Mouse (Mus musculus): ENCODE data around the gene Fam129b.
A peak's percentile ranks its signal among the peaks of the same experiment; 100 is the strongest.

DNA sequence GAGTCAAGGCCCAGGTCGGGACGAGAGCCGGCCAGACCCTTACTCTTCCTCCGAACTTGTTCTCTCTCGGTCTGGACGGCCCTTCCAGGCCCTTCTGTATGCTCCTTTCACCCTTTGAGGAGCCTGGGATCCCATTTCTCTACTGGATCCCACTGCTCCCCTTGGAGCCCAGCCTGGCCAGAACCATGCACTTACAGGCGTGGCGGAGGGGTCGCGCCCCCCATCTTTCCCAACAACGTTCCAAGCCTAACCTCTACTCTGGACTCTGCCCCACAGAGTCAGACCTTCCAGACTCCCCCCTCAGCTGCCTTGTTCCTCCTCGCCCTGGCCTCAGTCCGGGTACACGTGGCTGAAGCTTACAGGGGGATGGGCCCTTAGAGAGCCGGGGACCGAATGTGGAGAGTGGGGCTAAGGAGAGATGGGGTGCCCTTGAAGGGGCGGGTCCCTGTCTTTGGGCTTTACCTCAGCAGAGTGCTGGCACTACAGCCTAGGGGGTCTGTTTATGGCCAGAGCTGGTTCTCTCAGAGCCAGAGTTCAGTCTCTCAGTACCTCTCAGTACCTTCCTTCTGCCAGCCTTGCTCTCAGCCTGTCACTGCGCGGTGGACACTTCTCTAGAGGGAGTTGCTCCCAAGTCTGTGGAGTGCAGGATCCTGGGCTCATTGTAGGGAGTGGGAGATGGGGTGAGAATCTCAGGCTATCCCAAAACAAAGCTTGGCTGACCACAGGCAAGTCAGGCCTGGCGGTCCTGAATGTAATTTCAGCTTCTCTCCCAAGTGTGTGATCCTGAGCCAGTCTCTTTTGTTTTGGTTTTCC lies 782 bp downstream of the Fam129b start:
- TF ChIP-seq POLR2A (IDR thresholded peaks at IDR 0.05; ENCODE audit: control insufficient read depth in 1 of 2, insufficient read depth in 1 of 2, low read depth in 1 of 2, low read length in 2 of 2, poor library complexity in 1 of 2) = no peak
- no peak for TF ChIP-seq EP300 (IDR thresholded peaks at IDR 0.05; ENCODE audit: low read depth in 1 of 2, low read length in 2 of 2)
- TF ChIP-seq MAX (IDR thresholded peaks at IDR 0.05; ENCODE audit: low read length) = peak; percentile 54; the same call in 1 of the 2 replicates
- no peak for TF ChIP-seq CTCF (IDR thresholded peaks at IDR 0.05 in 2 of 3, conservative IDR thresholded peaks at IDR 0.05 in 1 of 3; ENCODE audit: control insufficient read depth in 1 of 3, insufficient read depth in 1 of 3, low read depth in 2 of 3, low read length in 3 of 3, poor library complexity in 1 of 3, severe bottlenecking in 1 of 3)
- TF ChIP-seq E2F4 (IDR thresholded peaks at IDR 0.05; ENCODE audit: borderline replicate concordance, low read depth, low read length) = no peak
- TF ChIP-seq ZKSCAN1 (IDR thresholded peaks at IDR 0.05; ENCODE audit: low read depth, low read length) = no peak
- TF ChIP-seq BHLHE40 (IDR thresholded peaks at IDR 0.05; ENCODE audit: borderline replicate concordance, low read depth, low read length) = no peak
- TF ChIP-seq CHD2 (IDR thresholded peaks at IDR 0.05; ENCODE audit: low read length) = no peak
